In genomic region chr2:63120316-63120715, GRCm38 (mm10) we compare ENCODE assay signal across 32 mouse cellular contexts.
"Had no signal": no experiment of that assay in that cellular context is flagged by ENCODE, and none has a peak within 500 bp of the region (broad histone marks: within the 10 kb centered on the region; RNA-seq: fewer than 3 reads in every experiment).

No protein-coding gene starts in this region.

- H3K27me3 ChIP-seq: limb, embryonic 12.5 days; limb, embryonic 13.5 days; limb, embryonic 15.5 days; liver, embryonic 12.5 days; liver, embryonic 13.5 days; liver, embryonic 15.5 days; lung, embryonic 15.5 days; megakaryocyte, embryonic 14.5 days; midbrain, embryonic 12.5 days; midbrain, embryonic 13.5 days; midbrain, embryonic 15.5 days had no signal

- H3K27ac ChIP-seq: left cerebral cortex, adult 2 months; limb, embryonic 10.5 days; limb, embryonic 12.5 days; limb, embryonic 13.5 days; limb, embryonic 15.5 days; liver, embryonic 12.5 days; liver, embryonic 13.5 days; liver, embryonic 14.5 days; liver, embryonic 15.5 days; lung, embryonic 15.5 days; macrophage; midbrain, embryonic 10.5 days; midbrain, embryonic 12.5 days; midbrain, embryonic 13.5 days; midbrain, embryonic 15.5 days had no signal

- H3K36me3 ChIP-seq: limb, embryonic 10.5 days; limb, embryonic 12.5 days; limb, embryonic 13.5 days; limb, embryonic 15.5 days; liver, embryonic 12.5 days; liver, embryonic 13.5 days; liver, embryonic 15.5 days; lung, embryonic 15.5 days; midbrain, embryonic 10.5 days; midbrain, embryonic 12.5 days; midbrain, embryonic 13.5 days; midbrain, embryonic 15.5 days had no signal

- H3K4me1 ChIP-seq: limb, embryonic 10.5 days; limb, embryonic 12.5 days; limb, embryonic 13.5 days; limb, embryonic 15.5 days; liver, embryonic 12.5 days; liver, embryonic 13.5 days; liver, embryonic 15.5 days; lung, embryonic 15.5 days; megakaryocyte, embryonic 14.5 days had no signal

- H3K9ac ChIP-seq: limb, embryonic 12.5 days; limb, embryonic 13.5 days; limb, embryonic 15.5 days; liver, embryonic 12.5 days; liver, embryonic 13.5 days; liver, embryonic 14.5 days; liver, embryonic 15.5 days; liver, postnatal 0 days; lung, embryonic 14.5 days; lung, embryonic 15.5 days; midbrain, embryonic 12.5 days; midbrain, embryonic 13.5 days; midbrain, embryonic 15.5 days had no signal

- ATAC-seq: liver, embryonic 12.5 days; liver, postnatal 0 days; lung, postnatal 0 days; midbrain, embryonic 13.5 days; midbrain, embryonic 15.5 days; midbrain, embryonic 16.5 days had no signal

- H3K9me3 ChIP-seq: limb, embryonic 10.5 days; limb, embryonic 12.5 days; limb, embryonic 13.5 days; limb, embryonic 15.5 days; liver, embryonic 12.5 days; liver, embryonic 13.5 days; liver, embryonic 15.5 days; lung, embryonic 15.5 days; megakaryocyte, embryonic 14.5 days; midbrain, embryonic 10.5 days; midbrain, embryonic 12.5 days; midbrain, embryonic 13.5 days; midbrain, embryonic 15.5 days had no signal

- H3K4me3 ChIP-seq: left cerebral cortex, adult 2 months; limb, embryonic 10.5 days; limb, embryonic 12.5 days; limb, embryonic 13.5 days; limb, embryonic 15.5 days; liver, embryonic 12.5 days; liver, embryonic 13.5 days; liver, embryonic 15.5 days; lung, embryonic 15.5 days; megakaryocyte, embryonic 14.5 days; midbrain, embryonic 10.5 days; midbrain, embryonic 12.5 days; midbrain, embryonic 13.5 days; midbrain, embryonic 15.5 days; myocyte had no signal

- DNase-seq: left cerebral cortex, postnatal 4 days; liver; liver, embryonic 13.5 days; liver, postnatal 0 days; lung, adult 18-20 months; lung, adult 2 months; lung, embryonic 14.5 days; lung, postnatal 10 days; lung, postnatal 14 days; lung, postnatal 36 days; lung, postnatal 4 days; midbrain, embryonic 14.5 days had no signal

- H3K4me2 ChIP-seq: limb, embryonic 12.5 days; limb, embryonic 13.5 days; limb, embryonic 15.5 days; liver, embryonic 11.5 days; liver, embryonic 12.5 days; liver, embryonic 13.5 days; liver, embryonic 15.5 days; lung, embryonic 14.5 days; lung, embryonic 15.5 days; midbrain, embryonic 11.5 days; midbrain, embryonic 12.5 days; midbrain, embryonic 13.5 days; midbrain, embryonic 15.5 days had no signal
